Mouse (Mus musculus) adrenal gland, adult 18-20 months (tissue): ENCODE data around the gene Pax8. TPM values are rescaled to one million over a fixed set of nuclear protein-coding genes. Genes with fewer than 3 reads are reported as not detected.

ENCODE experiments used
- total RNA-seq, 2 experiments: library from RNA; stranded (reverse); gene quantifications; 1 replicate in 1 of 2; 2 replicates in 1 of 2; pipeline ENCODE4 v1.2.3; 2021

Pax8 gene
- total RNA-seq, 2 experiments from 2014 or later = not detected

Other genes starting within 250 kb of the Pax8 start
- gene Il1f5, start 198.6 kb downstream of the Pax8 start, total RNA-seq = not detected
- not detected for gene Il1f10, start 184.4 kb downstream of the Pax8 start, total RNA-seq
- under 1 TPM; 0.13 to 0.32 TPM for gene Il1rn, start 138.7 kb downstream of the Pax8 start, total RNA-seq
- gene Psd4, start 108.0 kb downstream of the Pax8 start, total RNA-seq = 1 to 10 TPM; 3.4 to 4.2 TPM